Mouse (Mus musculus) limb, embryonic 14.5 days (tissue): Measurements from ENCODE around the gene Unc93b1. TPM values are rescaled to one million over a fixed set of nuclear protein-coding genes. Genes with fewer than 3 reads are reported as not detected.

Experiments
- ATAC-seq: fragments of 200-750 bp; cut with Nextera tagmentation; 2 replicates; pipeline ENCODE4 v1.8.0; 2017; ENCODE audit warnings: low read depth, moderate number of reproducible peaks, moderate TSS enrichment; ENCODE audit not compliant: low FRiP score
- DNase-seq: peaks from one replicate; pipeline ENCODE4 v3.0.0-alpha.2; 2015; ENCODE audit warnings: low spot score
- H3K27ac ChIP-seq: fragments of 300-500 bp; sonication (generic); replicated peaks from 2 replicates; pipeline ENCODE4 v1.5.1; 2014; ENCODE audit warnings: low read depth, mild to moderate bottlenecking, low read length, moderate library complexity, mixed read lengths
- H3K27me3 ChIP-seq: fragments of 300-500 bp; sonication (generic); 2 replicates; pipeline ENCODE4 v1.6.1; 2014; ENCODE audit warnings: low read length, mixed read lengths; ENCODE audit not compliant: control insufficient read depth, insufficient read depth
- H3K36me3 ChIP-seq: fragments of 300-500 bp; sonication (generic); 2 replicates; pipeline ENCODE4 v1.6.1; 2014; ENCODE audit warnings: mild to moderate bottlenecking, low read length, moderate library complexity, mixed read lengths; ENCODE audit not compliant: control insufficient read depth, insufficient read depth
- H3K4me1 ChIP-seq: fragments of 300-500 bp; sonication (generic); 2 replicates; pipeline ENCODE4 v1.6.1; 2014; ENCODE audit warnings: antibody characterized with exemption, low read length, mixed read lengths; ENCODE audit not compliant: control insufficient read depth, insufficient read depth
- H3K4me2 ChIP-seq: fragments of 300-500 bp; sonication (generic); replicated peaks from 2 replicates; pipeline ENCODE4 v1.6.1; 2014; ENCODE audit warnings: low read depth, mild to moderate bottlenecking, low read length, moderate library complexity; ENCODE audit not compliant: severe bottlenecking
- H3K4me3 ChIP-seq: fragments of 300-500 bp; sonication (generic); replicated peaks from 2 replicates; pipeline ENCODE4 v1.5.1; 2014; ENCODE audit warnings: low read length
- H3K9ac ChIP-seq: fragments of 300-500 bp; sonication (generic); 2 replicates; pipeline ENCODE4 v1.6.1; 2014; ENCODE audit warnings: mild to moderate bottlenecking, low read depth, low read length, moderate library complexity; ENCODE audit not compliant: severe bottlenecking
- H3K9me3 ChIP-seq: fragments of 300-500 bp; sonication (generic); 2 replicates; pipeline ENCODE4 v1.6.1; 2016; ENCODE audit warnings: low read length; ENCODE audit not compliant: control insufficient read depth
- POLR2A ChIP-seq: fragments of 200-500 bp; IDR thresholded peaks from 2 replicates; pipeline ENCODE4 v1.8.0; 2012; ENCODE audit warnings: inconsistent platforms, mild to moderate bottlenecking, moderate library complexity, borderline replicate concordance; ENCODE audit not compliant: insufficient read depth, insufficient read length; ENCODE audit errors: extremely low read depth
- WGBS: fragments of 180-500 bp; shearing (Covaris S2); extraction: QIAGEN DNeasy Blood & Tissue Kit; methylation state at CpG from one replicate; pipeline ENCODE4 v1.1.7; 2014; 5-methylcytosine and 5-hydroxymethylcytosine counted together
- polyA plus RNA-seq, 2 experiments: library from polyadenylated mRNA; depleted of rRNA in 1 of 2; stranded (reverse) in 1 of 2; unstranded in 1 of 2; fragments of >200 nt; fragmentation: Nextera tagmentation in 1 of 2; extraction: Ambion mirVana in 1 of 2; gene quantifications; 2 replicates each; pipeline versions ENCODE4 v1.2.1 to v1.2.3; 2012 to 2014

Gene Unc93b1
- polyA plus RNA-seq, 2 experiments = 23.3 to 33.3 TPM

DNA sequence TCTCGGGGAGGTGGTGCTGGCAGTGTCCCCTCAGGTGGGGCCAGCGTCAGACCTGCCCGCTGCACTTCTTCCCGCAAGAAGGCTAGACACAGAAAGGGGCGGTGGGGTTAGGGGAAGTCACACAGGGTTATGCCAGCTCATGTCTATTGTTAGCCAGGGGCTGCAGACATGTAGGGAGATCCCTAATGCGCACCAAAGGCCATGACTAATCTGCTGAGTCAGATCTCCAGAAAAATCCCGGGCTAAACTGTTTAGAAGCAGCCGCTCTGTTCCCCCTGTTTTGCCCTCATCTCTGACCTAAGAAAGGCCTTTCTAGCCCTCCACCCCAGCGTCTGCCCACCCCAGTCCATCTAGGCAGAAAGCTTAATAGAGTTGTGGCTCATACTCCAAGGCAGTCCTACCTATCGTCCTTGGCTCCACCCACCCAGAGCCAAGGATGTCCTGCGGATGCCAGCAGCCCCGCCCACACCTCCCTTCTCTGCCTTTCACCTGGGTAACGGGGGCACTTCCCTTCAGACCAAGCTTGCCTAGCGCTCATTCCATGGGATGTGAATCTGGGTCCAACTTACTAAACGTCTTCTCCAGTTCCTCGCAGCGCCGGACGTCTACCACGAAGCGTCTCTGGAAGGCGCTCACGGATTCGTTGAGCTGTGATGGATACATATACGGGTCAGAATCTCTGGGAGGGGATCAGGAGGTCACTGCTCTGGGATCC, 31.2 kb upstream of the Unc93b1 start:
- DNase-seq (no peak), ATAC-seq (no peak)
- TF ChIP-seq POLR2A = no peak
- 74% methylated on average over 25 of the region's 25 CpGs for WGBS
- peaks cover 41% of the 10 kb centered on the region for H3K36me3 ChIP-seq
- no peak overlapping the region for H3K4me3 ChIP-seq
- no peak overlapping the region for H3K4me2 ChIP-seq
- H3K27ac ChIP-seq = no peak overlapping the region
- H3K9ac ChIP-seq = no peak overlapping the region
- H3K9me3 ChIP-seq = no peaks in the 10 kb centered on the region
- no peaks in the 10 kb centered on the region for H3K27me3 ChIP-seq
- H3K4me1 ChIP-seq = peaks cover 29% of the 10 kb centered on the region

DNA sequence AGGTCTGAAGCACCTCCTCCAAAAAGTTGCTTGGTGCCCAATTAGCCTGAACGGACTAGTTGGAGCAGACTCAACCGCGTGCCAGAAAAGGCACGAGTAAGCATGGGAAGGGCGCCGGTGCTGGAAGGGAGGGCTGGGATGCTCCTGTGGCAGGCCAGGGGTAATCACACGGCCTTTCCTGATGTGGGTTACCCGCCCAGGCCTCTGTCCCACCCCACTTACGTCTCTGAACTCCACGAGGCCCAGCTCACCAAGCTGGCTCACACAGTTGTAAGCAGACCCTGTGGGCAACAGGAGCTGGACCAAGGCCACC, 30.7 kb upstream of the Unc93b1 start:
- 59% methylated on average over 10 of the region's 10 CpGs for WGBS
- TF ChIP-seq POLR2A = no peak
- H3K4me1 ChIP-seq = peaks cover 29% of the 10 kb centered on the region
- DNase-seq (no peak), ATAC-seq (no peak)
- peaks cover 41% of the 10 kb centered on the region for H3K36me3 ChIP-seq
- H3K9me3 ChIP-seq = no peaks in the 10 kb centered on the region
- H3K4me3 ChIP-seq = 0 out of 2 replicates have a peak overlapping the region, but pooled peaks have one; percentile 52
- no peak overlapping the region for H3K27ac ChIP-seq
- H3K9ac ChIP-seq = no peak overlapping the region
- no peak overlapping the region for H3K4me2 ChIP-seq
- H3K27me3 ChIP-seq = no peaks in the 10 kb centered on the region

DNA sequence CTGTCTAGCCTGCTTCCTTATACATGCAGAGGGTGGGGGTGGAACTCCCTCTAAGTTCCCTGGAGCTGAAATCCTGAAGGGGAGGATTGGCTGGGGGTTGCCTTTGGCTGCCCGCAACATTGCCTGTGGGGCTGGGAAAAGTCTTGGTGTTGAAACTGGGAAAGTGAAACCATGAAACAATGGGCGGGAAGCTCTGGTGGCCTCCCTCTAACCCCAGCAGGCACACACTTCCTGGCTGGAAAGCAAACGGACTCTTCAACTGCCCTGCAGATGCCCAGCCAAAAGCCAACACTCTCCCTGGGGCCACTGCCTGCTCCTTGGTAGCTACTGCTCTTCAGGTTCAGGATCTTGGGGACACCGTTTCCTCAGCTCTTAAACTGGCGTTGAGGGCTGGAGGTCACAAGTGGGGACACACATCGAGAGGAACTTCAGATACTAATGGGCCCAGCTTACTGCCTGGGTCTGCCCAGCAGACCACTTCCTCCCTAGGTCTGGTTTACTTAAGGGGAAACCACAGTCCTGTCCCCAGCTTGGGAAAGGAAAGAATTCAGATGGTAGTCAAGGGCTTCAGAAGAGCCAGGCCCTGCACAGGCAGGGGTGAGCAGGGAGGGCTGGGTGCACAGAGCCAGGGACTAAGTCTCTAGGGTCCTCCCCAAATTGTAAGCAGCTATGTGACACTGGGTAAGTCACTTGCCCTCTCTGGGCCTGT, 29.6 kb upstream of the Unc93b1 start:
- TF ChIP-seq POLR2A = no peak
- no peak overlapping the region for H3K9ac ChIP-seq
- no peak for ATAC-seq
- WGBS = 26% methylated on average over 6 of the region's 6 CpGs
- peak overlapping the region; percentile 52 for H3K4me3 ChIP-seq
- 0 out of 2 replicates have a peak overlapping the region, but pooled peaks have one; percentile 43 for H3K27ac ChIP-seq
- H3K4me2 ChIP-seq = peak overlapping the region; percentile 75
- H3K9me3 ChIP-seq = no peaks in the 10 kb centered on the region
- H3K36me3 ChIP-seq = peaks cover 45% of the 10 kb centered on the region
- no peaks in the 10 kb centered on the region for H3K27me3 ChIP-seq
- DNase-seq = no peak
- peaks cover 29% of the 10 kb centered on the region for H3K4me1 ChIP-seq

DNA sequence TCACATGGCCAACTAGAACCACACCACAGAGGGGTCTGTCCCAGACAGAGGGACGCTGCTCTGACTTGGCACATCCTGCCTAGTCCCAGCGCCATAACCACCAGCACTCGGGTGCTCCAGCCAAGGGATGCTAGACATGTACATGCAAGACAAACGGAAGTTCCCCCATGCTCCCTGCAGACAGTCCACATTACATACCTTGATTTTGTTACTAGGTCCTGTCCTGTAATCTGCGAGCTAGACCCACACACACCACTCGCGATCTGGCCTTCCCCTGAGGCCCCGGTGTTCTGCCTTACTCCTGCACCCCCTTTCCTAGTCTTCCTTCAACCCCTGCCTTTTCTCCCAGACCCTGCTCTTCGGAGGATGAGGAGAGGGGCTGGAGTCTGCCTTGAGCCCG, 28.7 kb upstream of the Unc93b1 start:
- Histone ChIP-seq H3K4me3 (peak overlapping the region; percentile 52), H3K36me3 (peaks cover 49% of the 10 kb centered on the region), H3K4me1 (peaks cover 29% of the 10 kb centered on the region), H3K4me2 (peak overlapping the region; percentile 75), H3K27ac (no peak overlapping the region; the same call in 1 of the 2 replicates), H3K9me3 (no peaks in the 10 kb centered on the region), H3K9ac (peak overlapping the region; percentile 61), H3K27me3 (no peaks in the 10 kb centered on the region)
- no peak for TF ChIP-seq POLR2A
- ATAC-seq (no peak), DNase-seq (no peak)
- WGBS = 28% methylated on average over 10 of the region's 10 CpGs

DNA sequence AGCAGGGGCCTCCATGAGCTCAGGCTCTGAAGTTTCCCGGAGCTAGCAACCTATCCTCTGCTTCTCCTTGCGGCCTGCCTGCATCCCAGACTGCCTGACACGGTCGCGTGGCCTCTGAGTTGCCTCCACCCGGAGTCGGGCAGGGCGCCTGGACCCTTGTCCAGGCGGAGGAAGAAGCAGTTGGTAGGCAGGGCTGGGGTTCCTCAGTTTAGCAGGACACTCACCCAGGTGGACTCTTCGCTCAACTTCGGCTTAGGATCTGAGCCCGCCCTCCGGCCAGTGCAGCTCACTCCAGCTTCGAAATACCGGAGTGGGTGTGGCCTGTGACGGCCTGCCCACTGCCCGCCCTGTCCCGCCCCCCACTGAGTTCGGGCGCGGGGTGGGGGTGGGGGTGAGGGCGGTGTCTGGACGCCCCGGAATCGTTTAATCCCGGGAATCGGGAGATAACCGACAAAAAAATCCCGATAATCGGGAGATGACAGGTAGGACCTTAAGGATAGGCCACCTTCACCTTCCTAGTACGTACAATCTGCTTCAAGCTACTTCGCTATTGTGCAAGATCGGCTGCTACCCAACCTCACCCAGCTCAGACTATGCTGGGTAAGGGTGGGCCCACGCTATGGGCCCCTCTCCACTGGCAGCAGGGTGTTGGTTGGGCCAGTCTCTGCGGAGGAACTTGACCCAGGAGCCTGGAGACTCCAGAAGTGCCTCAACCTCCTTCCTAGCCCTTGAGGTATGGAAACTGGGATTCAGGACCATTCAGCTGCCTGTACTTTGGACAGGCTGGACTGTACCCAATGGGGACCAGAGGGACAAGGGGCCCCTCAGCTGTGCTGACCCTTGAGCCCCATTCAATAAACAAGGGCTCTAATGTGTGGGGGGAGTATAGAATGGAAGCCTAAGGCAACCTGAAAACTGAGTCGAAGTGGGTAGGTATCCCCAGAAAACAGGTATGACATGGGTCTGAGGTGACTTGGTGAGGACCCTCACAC, 27.9 kb upstream of the Unc93b1 start, which contains the start of gene Tcirg1:
TSS of gene Tcirg1 (minus strand) at position 339 of the 992 bp plus-strand sequence.
- WGBS = 5% methylated on average over 35 of the region's 36 CpGs
- peaks cover 35% of the 10 kb centered on the region for H3K4me1 ChIP-seq
- peak; percentile 82 for DNase-seq

More for the DNA sequence above, 27.9 kb upstream of the Unc93b1 start, which contains the start of gene Tcirg1:
- no peaks in the 10 kb centered on the region for H3K27me3 ChIP-seq
- peak within 1 kb of the TSS; percentile 61 for H3K9ac ChIP-seq
- peak within 1 kb of the TSS; percentile 75 for H3K4me2 ChIP-seq
- H3K4me3 ChIP-seq = peak within 1 kb of the TSS; percentile 52
- peaks cover 42% of the 10 kb centered on the region for H3K36me3 ChIP-seq
- no peaks in the 10 kb centered on the region for H3K9me3 ChIP-seq
- H3K27ac ChIP-seq = peak within 1 kb of the TSS; percentile 7; the same call in 1 of the 2 replicates
- peak; percentile 88 for ATAC-seq
- no peak for TF ChIP-seq POLR2A
